Mouse (Mus musculus) megakaryocyte, embryonic 14.5 days (primary cell): Measurements from ENCODE around the gene Npepps.

Experiments
- FLI1 ChIP-seq: IDR thresholded peaks from 2 replicates; pipeline ENCODE4 v1.6.1; 2012; ENCODE audit warnings: low read length, inconsistent platforms, mixed read lengths
- GATA1 ChIP-seq: IDR thresholded peaks from 3 replicates; pipeline ENCODE4 v1.6.1; 2012; ENCODE audit warnings: mixed read lengths, low read length, inconsistent platforms, borderline replicate concordance

DNA sequence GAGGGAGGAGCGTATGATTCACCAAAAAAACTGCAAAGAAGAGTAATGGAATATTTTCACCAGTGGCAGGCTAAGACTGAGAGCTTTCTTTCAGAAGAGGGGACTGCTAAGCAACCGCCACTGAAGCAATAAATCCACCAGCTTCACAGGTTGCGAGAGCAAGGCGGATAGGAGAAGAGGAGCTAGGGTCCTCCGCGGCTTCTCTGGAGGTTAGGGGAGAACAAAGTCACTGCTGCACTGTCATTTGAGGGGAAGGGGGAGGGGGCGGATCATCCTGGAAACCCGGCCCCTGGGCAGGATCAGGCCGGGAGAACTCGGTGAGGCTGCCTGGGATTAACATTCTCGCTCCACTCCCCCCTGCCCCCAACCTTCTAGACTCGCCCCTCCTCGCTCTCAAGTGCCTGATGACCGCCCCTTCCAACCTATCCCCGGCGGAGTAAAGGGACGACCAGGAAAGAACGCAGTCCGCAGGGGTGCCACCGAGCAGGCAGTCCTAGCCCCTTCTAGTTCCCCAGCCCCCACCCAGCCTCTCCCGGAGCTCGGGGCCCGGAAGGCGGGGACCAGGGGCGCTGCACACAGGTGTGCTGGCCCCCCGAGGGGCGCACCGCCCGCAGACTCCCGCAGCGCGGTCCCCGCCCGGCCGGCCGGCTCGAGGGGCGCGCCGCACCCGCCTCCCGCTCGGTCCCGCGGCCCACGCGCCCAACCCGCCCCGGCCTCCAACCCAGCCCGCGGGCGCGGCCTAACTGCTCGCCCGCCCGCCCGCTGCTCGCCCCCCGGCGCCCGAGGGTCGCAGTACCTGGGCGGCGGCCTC lies 828 bp downstream of the Npepps start:
- TF ChIP-seq FLI1 (no peak), GATA1 (no peak)
